Mouse (Mus musculus): ENCODE results near the gene Acsf2. TPM values are rescaled to one million over a fixed set of nuclear protein-coding genes. Genes with fewer than 3 reads are reported as not detected.

Acsf2 gene
- polyA plus RNA-seq, 1 experiment from 2014 or later, result 3.1 TPM

DNA sequence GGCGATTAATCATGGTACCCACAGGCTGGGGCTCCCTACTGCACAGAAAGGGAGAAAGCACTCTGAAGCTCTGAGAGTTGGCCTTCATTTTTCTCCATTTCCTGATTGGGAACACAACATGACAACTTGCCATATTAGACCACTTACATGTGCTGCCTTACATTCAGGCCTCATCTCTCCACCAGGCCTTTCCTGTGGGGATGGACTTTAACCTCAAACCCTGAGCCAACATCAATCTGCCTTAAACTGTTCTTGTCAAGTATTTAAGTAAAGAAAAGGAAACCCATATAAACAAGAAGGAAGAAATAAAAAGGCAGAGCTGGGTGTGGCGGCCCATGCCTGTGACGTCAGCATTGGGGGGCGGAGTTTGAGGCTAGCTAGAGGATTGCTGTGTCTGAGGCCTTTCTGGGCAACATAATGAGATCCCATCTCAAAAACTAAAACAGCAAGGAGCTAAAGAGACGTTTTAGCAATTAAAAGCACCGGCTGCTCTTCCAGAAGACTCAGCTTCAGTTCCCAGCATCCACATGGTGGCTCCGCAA is 5.3 kb downstream of the Acsf2 start:
- no peaks in the 10 kb centered on the region for H3K27me3 ChIP-seq (replicated peaks)
- no peak overlapping the region for H3K9ac ChIP-seq
- no peaks in the 10 kb centered on the region for H3K36me3 ChIP-seq
- no peak overlapping the region for H3K4me2 ChIP-seq
- peaks cover 11% of the 10 kb centered on the region for H3K4me1 ChIP-seq
- no peaks in the 10 kb centered on the region for H3K9me3 ChIP-seq
- H3K27ac ChIP-seq (replicated peaks), result no peak overlapping the region
- H3K4me3 ChIP-seq, result no peak overlapping the region
- WGBS, result 69% methylated on average over 7 of the region's 7 CpGs
- ATAC-seq (ENCODE audit: extremely low read depth, insufficient number of reproducible peaks, low FRiP score, low TSS enrichment), result no peak

- Histone ChIP-seq H3K4me3 (no peak overlapping the region), H3K27ac (replicated peaks) (no peak overlapping the region), H3K27me3 (replicated peaks) (no peaks in the 10 kb centered on the region), H3K4me2 (no peak overlapping the region), H3K9ac (no peak overlapping the region), H3K36me3 (no peaks in the 10 kb centered on the region), H3K4me1 (peaks cover 14% of the 10 kb centered on the region), H3K9me3 (no peaks in the 10 kb centered on the region)
- WGBS, result 81% methylated on average over 6 of the region's 6 CpGs
- no peak for ATAC-seq (ENCODE audit: extremely low read depth, insufficient number of reproducible peaks, low FRiP score, low TSS enrichment)
Measured at GRCm38 (mm10) chr11:94587511-94587910, 14.2 kb downstream of the Acsf2 start.

DNA sequence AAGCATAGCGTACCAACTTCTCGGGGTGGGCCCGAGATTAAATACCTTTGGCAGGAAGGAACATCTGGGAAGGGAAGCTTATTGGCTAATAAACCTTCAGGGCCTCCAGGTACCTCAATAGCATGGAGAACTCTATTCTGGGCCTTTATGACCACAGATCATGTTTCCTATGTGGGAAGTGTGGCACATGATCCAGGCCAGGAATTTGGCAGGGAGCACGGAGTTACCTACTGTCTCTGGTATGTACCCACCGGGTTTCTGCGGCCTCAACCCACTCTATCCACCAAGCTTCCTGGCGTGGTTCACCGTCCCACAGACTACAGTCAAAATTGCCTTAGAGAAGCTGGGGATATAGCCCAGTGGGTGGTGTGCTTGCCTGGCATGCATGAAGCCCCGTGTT is 16.6 kb downstream of the Acsf2 start:
- H3K9me3 ChIP-seq, result no peaks in the 10 kb centered on the region
- no peak overlapping the region for H3K4me2 ChIP-seq
- H3K27ac ChIP-seq (replicated peaks), result no peak overlapping the region
- ATAC-seq (ENCODE audit: extremely low read depth, insufficient number of reproducible peaks, low FRiP score, low TSS enrichment), result no peak
- H3K4me3 ChIP-seq, result no peak overlapping the region
- no peak overlapping the region for H3K9ac ChIP-seq
- no peaks in the 10 kb centered on the region for H3K4me1 ChIP-seq
- no peaks in the 10 kb centered on the region for H3K27me3 ChIP-seq (replicated peaks)
- 84% methylated on average over 9 of the region's 9 CpGs for WGBS
- no peaks in the 10 kb centered on the region for H3K36me3 ChIP-seq

DNA sequence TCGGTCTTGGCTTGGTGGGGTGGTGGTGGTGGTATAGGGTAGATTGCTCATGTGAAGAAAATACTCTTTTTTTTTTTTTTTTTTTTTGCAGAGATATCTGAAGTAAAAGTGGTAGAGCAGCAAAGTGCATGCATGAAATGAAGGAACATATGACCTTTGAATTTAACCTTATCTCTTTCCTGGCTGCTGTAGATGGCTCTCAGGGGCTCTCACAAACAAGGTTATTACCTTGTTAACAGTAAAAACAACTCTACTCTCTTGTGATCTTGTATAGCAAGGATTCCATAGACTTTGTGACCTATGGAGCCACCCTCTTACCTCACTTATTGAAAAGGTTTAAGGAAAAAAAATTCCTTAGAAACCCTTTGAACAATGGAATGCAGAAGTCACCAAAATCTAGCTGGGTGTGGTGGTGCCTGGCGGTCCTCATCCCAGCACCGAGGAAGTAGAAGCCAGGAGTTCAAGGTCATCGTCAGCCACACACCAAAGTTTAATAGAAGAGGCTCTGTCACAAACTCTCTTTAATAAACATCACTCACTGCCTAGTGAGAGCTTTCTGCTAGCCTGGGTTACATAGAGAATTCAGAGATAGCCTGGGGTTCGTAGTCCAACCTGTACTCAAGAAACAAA is 21.4 kb downstream of the Acsf2 start:
- Histone ChIP-seq H3K27me3 (replicated peaks) (no peaks in the 10 kb centered on the region), H3K36me3 (no peaks in the 10 kb centered on the region), H3K9ac (no peak overlapping the region), H3K4me3 (no peak overlapping the region), H3K9me3 (no peaks in the 10 kb centered on the region), H3K4me2 (no peak overlapping the region), H3K4me1 (0 out of 2 replicates have a peak, but pooled peaks cover 3% of the 10 kb centered on the region), H3K27ac (replicated peaks) (no peak overlapping the region)
- ATAC-seq (ENCODE audit: extremely low read depth, insufficient number of reproducible peaks, low FRiP score, low TSS enrichment), result no peak
- WGBS, result 83% methylated on average over 5 of the region's 5 CpGs

DNA sequence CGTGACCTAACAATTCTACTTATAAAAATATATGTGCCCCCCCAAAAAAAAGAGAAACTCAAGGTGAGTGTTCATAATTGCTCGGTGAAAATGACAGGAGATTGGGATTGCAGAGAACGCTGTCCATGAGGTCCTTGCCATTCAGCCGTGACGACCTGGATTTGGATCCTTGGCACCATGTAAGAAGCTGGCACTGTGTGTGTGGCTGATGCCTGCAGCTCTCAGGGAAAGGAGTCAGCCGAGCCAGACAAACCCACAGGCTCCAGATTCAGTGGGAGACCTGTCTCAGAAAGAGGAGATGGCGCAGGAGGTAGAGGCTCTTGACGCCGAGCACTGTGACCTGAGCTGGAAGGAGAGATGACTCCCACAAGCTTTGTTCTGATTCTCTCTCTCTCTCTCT is 25.3 kb downstream of the Acsf2 start:
- Histone ChIP-seq H3K4me2 (no peak overlapping the region), H3K27me3 (replicated peaks) (no peaks in the 10 kb centered on the region), H3K4me3 (no peak overlapping the region), H3K4me1 (0 out of 2 replicates have a peak, but pooled peaks cover 3% of the 10 kb centered on the region), H3K9ac (no peak overlapping the region), H3K9me3 (no peaks in the 10 kb centered on the region), H3K36me3 (no peaks in the 10 kb centered on the region), H3K27ac (replicated peaks) (no peak overlapping the region)
- no peak for ATAC-seq (ENCODE audit: extremely low read depth, insufficient number of reproducible peaks, low FRiP score, low TSS enrichment)
- WGBS, result 82% methylated on average over 9 of the region's 9 CpGs

DNA sequence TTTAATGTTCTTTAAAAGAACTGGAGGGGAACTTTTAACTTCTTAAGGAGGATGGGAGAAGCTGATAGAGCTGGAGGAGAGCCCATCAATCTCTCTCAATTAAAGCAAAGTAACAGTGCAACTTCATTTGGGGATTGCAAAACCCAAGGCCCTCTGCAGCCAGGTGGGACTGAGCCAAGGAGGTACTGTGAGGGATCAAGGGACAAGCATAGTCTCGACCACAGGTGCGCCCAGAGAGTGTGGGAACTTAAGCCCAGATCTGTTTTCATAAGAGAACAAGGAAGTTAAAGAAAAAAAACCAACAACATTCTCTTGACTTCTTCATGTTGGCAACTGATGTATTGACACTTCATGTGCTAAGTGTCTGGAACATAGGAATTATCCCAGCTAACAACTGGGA is 26.6 kb downstream of the Acsf2 start:
- Histone ChIP-seq H3K36me3 (no peaks in the 10 kb centered on the region; the same call in 1 of the 2 replicates), H3K27ac (replicated peaks) (no peak overlapping the region), H3K4me1 (0 out of 2 replicates have a peak, but pooled peaks cover 3% of the 10 kb centered on the region), H3K9ac (no peak overlapping the region), H3K4me2 (no peak overlapping the region), H3K4me3 (no peak overlapping the region), H3K27me3 (replicated peaks) (no peaks in the 10 kb centered on the region), H3K9me3 (no peaks in the 10 kb centered on the region)
- WGBS, result 77% methylated on average over 2 of the region's 2 CpGs
- ATAC-seq (ENCODE audit: extremely low read depth, insufficient number of reproducible peaks, low FRiP score, low TSS enrichment), result no peak

DNA sequence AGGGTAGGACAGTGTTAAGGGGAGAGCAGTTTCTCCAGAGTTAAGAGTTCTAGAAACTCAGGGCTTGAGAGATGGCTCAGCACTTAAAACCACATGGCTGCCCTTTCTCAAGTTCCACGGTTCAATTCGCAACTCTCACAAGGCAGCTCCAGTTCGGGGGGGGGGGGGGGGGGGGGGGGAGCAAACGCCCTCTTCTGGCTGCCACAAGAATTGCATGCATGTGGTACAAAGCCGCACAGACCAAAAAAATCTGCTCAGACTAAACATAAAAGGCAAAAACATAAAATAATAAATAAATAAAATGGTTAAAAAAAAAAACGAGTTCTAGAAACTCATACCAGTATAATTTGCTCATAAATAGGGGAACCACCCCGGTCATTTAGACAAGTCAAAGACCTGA is 27.1 kb downstream of the Acsf2 start:
- H3K36me3 ChIP-seq, result peaks cover under 1% of the 10 kb centered on the region; the same call in 1 of the 2 replicates
- H3K4me2 ChIP-seq, result no peak overlapping the region
- 0 out of 2 replicates have a peak, but pooled peaks cover 3% of the 10 kb centered on the region for H3K4me1 ChIP-seq
- no peaks in the 10 kb centered on the region for H3K9me3 ChIP-seq
- no peaks in the 10 kb centered on the region for H3K27me3 ChIP-seq (replicated peaks)
- 20% methylated on average over 7 of the region's 7 CpGs for WGBS
- H3K4me3 ChIP-seq, result no peak overlapping the region
- H3K9ac ChIP-seq, result no peak overlapping the region
- H3K27ac ChIP-seq (replicated peaks), result no peak overlapping the region
- no peak for ATAC-seq (ENCODE audit: extremely low read depth, insufficient number of reproducible peaks, low FRiP score, low TSS enrichment)

GRCm38 (mm10) chr11:94571850-94572249 is 29.8 kb downstream of the Acsf2 start:
- Histone ChIP-seq H3K27ac (replicated peaks) (no peak overlapping the region), H3K36me3 (peaks cover 9% of the 10 kb centered on the region; the same call in 1 of the 2 replicates)

DNA sequence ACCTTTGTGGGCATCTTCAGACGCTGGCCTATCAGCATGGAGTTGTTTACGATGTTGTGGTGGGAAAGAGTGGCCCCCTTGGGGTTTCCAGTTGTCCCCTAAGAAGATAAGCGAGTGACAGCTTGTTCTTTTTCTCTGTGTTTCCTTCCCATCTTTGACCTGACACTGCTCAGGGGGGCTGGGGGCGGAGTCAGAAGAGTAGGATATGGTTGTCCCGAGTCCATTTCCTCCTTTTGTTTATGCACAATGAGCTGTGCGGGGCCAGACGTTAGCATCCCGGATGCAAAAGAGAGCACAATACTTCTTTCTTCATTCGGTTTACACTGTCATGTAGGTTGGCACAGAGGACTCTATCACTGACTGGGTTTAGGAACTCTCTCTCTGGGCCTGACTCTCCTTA is 31.1 kb downstream of the Acsf2 start:
- Histone ChIP-seq H3K4me2 (no peak overlapping the region), H3K36me3 (peaks cover 9% of the 10 kb centered on the region; the same call in 1 of the 2 replicates), H3K27me3 (replicated peaks) (peaks cover 16% of the 10 kb centered on the region), H3K4me3 (no peak overlapping the region), H3K4me1 (no peaks in the 10 kb centered on the region), H3K9ac (no peak overlapping the region), H3K9me3 (no peaks in the 10 kb centered on the region), H3K27ac (replicated peaks) (0 out of 2 replicates have a peak overlapping the region, but pooled peaks have one; percentile 38)
- no peak for ATAC-seq (ENCODE audit: extremely low read depth, insufficient number of reproducible peaks, low FRiP score, low TSS enrichment)
- 51% methylated on average over 9 of the region's 9 CpGs for WGBS

More at GRCm38 (mm10) chr11:94571850-94572249, 29.8 kb downstream of the Acsf2 start:
- 79% methylated on average over 1 of the region's 1 CpGs for WGBS
- H3K9ac ChIP-seq, result no peak overlapping the region
- H3K9me3 ChIP-seq, result no peaks in the 10 kb centered on the region
- ATAC-seq (ENCODE audit: extremely low read depth, insufficient number of reproducible peaks, low FRiP score, low TSS enrichment), result no peak
- peaks cover 5% of the 10 kb centered on the region; the same call in 1 of the 2 replicates for H3K27me3 ChIP-seq (replicated peaks)
- no peak overlapping the region for H3K4me3 ChIP-seq
- H3K4me2 ChIP-seq, result no peak overlapping the region
- H3K4me1 ChIP-seq, result no peaks in the 10 kb centered on the region

- Histone ChIP-seq H3K27ac (replicated peaks) (no peak overlapping the region), H3K4me2 (no peak overlapping the region)
Measured at GRCm38 (mm10) chr11:94567326-94567725, 34.3 kb downstream of the Acsf2 start.

DNA sequence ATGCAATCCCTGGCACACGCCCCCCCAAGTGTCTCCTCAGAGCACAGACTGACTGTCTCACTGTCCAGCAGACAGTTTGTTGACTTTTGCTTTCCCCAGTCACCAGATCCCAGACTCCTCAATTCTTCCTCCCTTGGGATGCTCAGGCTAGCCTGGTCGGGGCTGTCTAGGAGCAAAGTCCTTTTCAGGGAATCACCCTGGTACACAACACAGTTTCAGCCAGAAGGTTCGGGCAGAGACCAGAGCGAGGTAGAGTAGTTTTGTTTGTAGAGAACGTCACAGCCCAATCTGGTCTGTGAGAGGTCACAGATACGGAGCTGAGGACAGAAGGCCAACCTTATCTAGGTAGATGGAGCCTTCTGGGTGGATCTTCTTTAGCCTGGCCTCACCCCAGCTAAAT is 35.1 kb downstream of the Acsf2 start:
- H3K9ac ChIP-seq, result no peak overlapping the region
- H3K36me3 ChIP-seq, result peaks cover 9% of the 10 kb centered on the region; the same call in 1 of the 2 replicates
- peaks cover 15% of the 10 kb centered on the region for H3K4me1 ChIP-seq
- 49% methylated on average over 6 of the region's 6 CpGs for WGBS
- ATAC-seq (ENCODE audit: extremely low read depth, insufficient number of reproducible peaks, low FRiP score, low TSS enrichment), result no peak
- H3K9me3 ChIP-seq, result no peaks in the 10 kb centered on the region
- peaks cover 42% of the 10 kb centered on the region for H3K27me3 ChIP-seq (replicated peaks)
- no peak overlapping the region for H3K27ac ChIP-seq (replicated peaks)
- H3K4me3 ChIP-seq, result no peak overlapping the region
- H3K4me2 ChIP-seq, result no peak overlapping the region

More at GRCm38 (mm10) chr11:94567326-94567725, 34.3 kb downstream of the Acsf2 start:
- Histone ChIP-seq H3K9ac (no peak overlapping the region), H3K4me1 (peaks cover 15% of the 10 kb centered on the region), H3K9me3 (no peaks in the 10 kb centered on the region), H3K27me3 (replicated peaks) (peaks cover 42% of the 10 kb centered on the region), H3K36me3 (peaks cover 9% of the 10 kb centered on the region; the same call in 1 of the 2 replicates), H3K4me3 (no peak overlapping the region)
- WGBS, result 85% methylated on average over 7 of the region's 7 CpGs
- ATAC-seq (ENCODE audit: extremely low read depth, insufficient number of reproducible peaks, low FRiP score, low TSS enrichment), result no peak

GRCm38 (mm10) chr11:94565151-94565479 is 36.6 kb downstream of the Acsf2 start:
- no peak overlapping the region for H3K27ac ChIP-seq (replicated peaks)
- WGBS, result 14% methylated on average over 16 of the region's 16 CpGs
- H3K9ac ChIP-seq, result peak overlapping the region; percentile 75

More at GRCm38 (mm10) chr11:94565151-94565479, 36.6 kb downstream of the Acsf2 start:
- Histone ChIP-seq H3K4me3 (peak overlapping the region; percentile 44), H3K36me3 (peaks cover 9% of the 10 kb centered on the region; the same call in 1 of the 2 replicates), H3K27me3 (replicated peaks) (peaks cover 42% of the 10 kb centered on the region), H3K4me1 (peaks cover 15% of the 10 kb centered on the region), H3K9me3 (no peaks in the 10 kb centered on the region), H3K4me2 (peak overlapping the region; percentile 73)
- ATAC-seq (ENCODE audit: extremely low read depth, insufficient number of reproducible peaks, low FRiP score, low TSS enrichment), result no peak

Data from heart, embryonic 13.5 days (tissue).